Mouse (Mus musculus) MEL (cell line): ENCODE data around the gene Limch1. TPM values are rescaled to one million over a fixed set of nuclear protein-coding genes. Genes with fewer than 3 reads are reported as not detected.

Source experiments
- DNase-seq: peaks from one replicate; pipeline ENCODE4 v3.0.0; 2011; ENCODE audit warnings: low read depth, low spot score
- H3K27ac ChIP-seq: 2 replicates; pipeline ENCODE4 v1.5.1; 2012; ENCODE audit warnings: low read depth, mild to moderate bottlenecking, control low read depth, low read length, moderate library complexity; ENCODE audit not compliant: control insufficient read depth
- H3K27me3 ChIP-seq, 2 experiments: fragments of 150-350 bp in 1 of 2; sonication (generic) in 1 of 2; 2 replicates each; pipeline ENCODE4 v1.6.1; 2012; ENCODE audit warnings: low read length in 2 of 2, mild to moderate bottlenecking in 2 of 2, improper control_type of control experiment in 1 of 2, moderate library complexity in 1 of 2; ENCODE audit not compliant: insufficient read depth in 2 of 2, control insufficient read depth in 1 of 2
- H3K36me3 ChIP-seq, 2 experiments: 2 replicates each; pipeline ENCODE4 v1.6.1; 2012 to 2014; ENCODE audit warnings: low read length in 2 of 2, improper control_type of control experiment in 1 of 2, inconsistent platforms in 1 of 2, mild to moderate bottlenecking in 1 of 2; ENCODE audit not compliant: insufficient read depth in 2 of 2, control insufficient read depth in 1 of 2
- H3K4me1 ChIP-seq, 2 experiments: fragments of 150-350 bp in 1 of 2; sonication (generic) in 1 of 2; 2 replicates each; pipeline ENCODE4 v1.6.1; 2012; ENCODE audit warnings: low read length in 2 of 2, improper control_type of control experiment in 1 of 2, mild to moderate bottlenecking in 1 of 2; ENCODE audit not compliant: insufficient read depth in 2 of 2, control insufficient read depth in 1 of 2
- H3K4me3 ChIP-seq, 2 experiments: fragments of 150-350 bp in 1 of 2; sonication (generic) in 1 of 2; 2 replicates each; pipeline ENCODE4 v1.5.1; 2012; ENCODE audit warnings: low read depth in 2 of 2, low read length in 2 of 2, mild to moderate bottlenecking in 2 of 2, moderate library complexity in 2 of 2, control low read depth in 1 of 2, improper control_type of control experiment in 1 of 2; ENCODE audit not compliant: control insufficient read depth in 1 of 2, insufficient read depth in 1 of 2
- H3K79me2 ChIP-seq: 2 replicates; pipeline ENCODE4 v1.6.1; 2012; ENCODE audit warnings: mild to moderate bottlenecking, low read length, moderate library complexity; ENCODE audit not compliant: control insufficient read depth, poor library complexity, insufficient read depth
- H3K9ac ChIP-seq: 2 replicates; pipeline ENCODE4 v1.6.1; 2012; ENCODE audit warnings: low read depth, mild to moderate bottlenecking, control low read depth, low read length, moderate library complexity; ENCODE audit not compliant: control insufficient read depth, poor library complexity, severe bottlenecking
- H3K9me3 ChIP-seq: fragments of 150-350 bp; sonication (generic); replicated peaks from 2 replicates; pipeline ENCODE4 v1.6.1; 2012; ENCODE audit warnings: mild to moderate bottlenecking, low read length, improper control_type of control experiment, moderate library complexity; ENCODE audit not compliant: insufficient read depth
- CHD2 ChIP-seq: IDR thresholded peaks from 2 replicates; pipeline ENCODE4 v1.6.1; 2011; ENCODE audit warnings: low read length, improper control_type of control experiment
- CTCF ChIP-seq, 3 experiments: IDR thresholded peaks in 2 of 3; conservative IDR thresholded peaks in 1 of 3; 2 replicates each; pipeline ENCODE4 v1.5.1; 2011 to 2012; ENCODE audit warnings: low read length in 3 of 3, low read depth in 2 of 3, mild to moderate bottlenecking in 2 of 3, improper control_type of control experiment in 1 of 3, inconsistent platforms in 1 of 3, mixed read lengths in 1 of 3, moderate library complexity in 1 of 3; ENCODE audit not compliant: control insufficient read depth in 1 of 3, insufficient read depth in 1 of 3, poor library complexity in 1 of 3, severe bottlenecking in 1 of 3
- E2F4 ChIP-seq: IDR thresholded peaks from 2 replicates; pipeline ENCODE4 v1.6.1; 2011; ENCODE audit warnings: low read depth, low read length, improper control_type of control experiment, borderline replicate concordance
- EP300 ChIP-seq, 2 experiments: IDR thresholded peaks; 2 replicates each; pipeline ENCODE4 v1.6.1; 2011; ENCODE audit warnings: improper control_type of control experiment in 2 of 2, low read length in 2 of 2, low read depth in 1 of 2, mild to moderate bottlenecking in 1 of 2
- HCFC1 ChIP-seq: IDR thresholded peaks from 2 replicates; pipeline ENCODE4 v1.6.1; 2012; ENCODE audit warnings: low read depth, mild to moderate bottlenecking, inconsistent platforms, low read length, improper control_type of control experiment, moderate library complexity
- JUND ChIP-seq: IDR thresholded peaks from 2 replicates; pipeline ENCODE4 v1.6.1; 2011; ENCODE audit warnings: low read depth, mild to moderate bottlenecking, improper control_type of control experiment, low read length
- KAT2A ChIP-seq: conservative IDR thresholded peaks from 2 replicates; pipeline ENCODE4 v1.6.1; 2012; ENCODE audit warnings: low read depth, low read length, improper control_type of control experiment, inconsistent platforms
- MAX ChIP-seq: IDR thresholded peaks from 2 replicates; pipeline ENCODE4 v1.6.1; 2011; ENCODE audit warnings: low read length, improper control_type of control experiment
- MYC ChIP-seq: IDR thresholded peaks from 2 replicates; pipeline ENCODE4 v1.6.1; 2011; ENCODE audit warnings: low read depth, mild to moderate bottlenecking, low read length, improper control_type of control experiment, moderate library complexity
- NELFE ChIP-seq: IDR thresholded peaks from 2 replicates; pipeline ENCODE4 v1.6.1; 2011; ENCODE audit warnings: low read depth, low read length, improper control_type of control experiment
- POLR2A ChIP-seq, 2 experiments: IDR thresholded peaks; 2 replicates each; pipeline ENCODE4 v1.6.1; 2011 to 2012; ENCODE audit warnings: low read length in 2 of 2, mild to moderate bottlenecking in 2 of 2, control low read depth in 1 of 2, improper control_type of control experiment in 1 of 2, low read depth in 1 of 2, moderate library complexity in 1 of 2; ENCODE audit not compliant: control insufficient read depth in 1 of 2, insufficient read depth in 1 of 2, poor library complexity in 1 of 2
- POLR2AphosphoS2 ChIP-seq: IDR thresholded peaks from 2 replicates; pipeline ENCODE4 v1.6.1; 2011; ENCODE audit warnings: low read length, improper control_type of control experiment
- POLR2AphosphoS5 ChIP-seq: IDR thresholded peaks from 2 replicates; pipeline ENCODE4 v1.6.1; 2012; ENCODE audit warnings: low read depth, borderline replicate concordance, mild to moderate bottlenecking, inconsistent platforms, low read length, moderate library complexity, mixed read lengths
- RCOR1 ChIP-seq: IDR thresholded peaks from 2 replicates; pipeline ENCODE4 v1.6.1; 2012; ENCODE audit warnings: low read depth, mild to moderate bottlenecking, inconsistent platforms, low read length, improper control_type of control experiment
- SIN3A ChIP-seq: IDR thresholded peaks from 2 replicates; pipeline ENCODE4 v1.6.1; 2012; ENCODE audit warnings: low read length, improper control_type of control experiment, inconsistent platforms
- TAL1 ChIP-seq: IDR thresholded peaks from 2 replicates; pipeline ENCODE4 v1.6.1; 2012; ENCODE audit warnings: mild to moderate bottlenecking, inconsistent platforms, low read length, moderate library complexity, mixed read lengths
- TBP ChIP-seq: IDR thresholded peaks from 2 replicates; pipeline ENCODE4 v1.8.0; 2011; ENCODE audit warnings: low read depth, low read length, improper control_type of control experiment
- UBTF ChIP-seq: IDR thresholded peaks from 2 replicates; pipeline ENCODE4 v1.6.1; 2012; ENCODE audit warnings: low read depth, mild to moderate bottlenecking, inconsistent platforms, low read length, improper control_type of control experiment, moderate library complexity, borderline replicate concordance; ENCODE audit not compliant: insufficient read depth
- USF1 ChIP-seq: IDR thresholded peaks from 2 replicates; pipeline ENCODE4 v1.6.1; 2014; ENCODE audit warnings: low read depth, mild to moderate bottlenecking, inconsistent platforms, low read length, improper control_type of control experiment, moderate library complexity
- ZC3H11A ChIP-seq: IDR thresholded peaks from 2 replicates; pipeline ENCODE4 v1.6.1; 2012; ENCODE audit warnings: low read depth, mild to moderate bottlenecking, inconsistent platforms, low read length, improper control_type of control experiment
- ZNF384 ChIP-seq: IDR thresholded peaks from 2 replicates; pipeline ENCODE4 v1.6.1; 2012; ENCODE audit warnings: low read depth, mild to moderate bottlenecking, inconsistent platforms, low read length, improper control_type of control experiment
- polyA plus RNA-seq, 2 experiments: library from polyadenylated mRNA; stranded (reverse) in 1 of 2; unstranded in 1 of 2; fragments of >175 nt in 1 of 2; fragments of >200 nt in 1 of 2; gene quantifications; 2 replicates each; pipeline versions ENCODE4 v1.2.1 to v1.2.4; 2012; ENCODE audit warnings: low replicate concordance in 2 of 2, low read depth in 1 of 2; ENCODE audit not compliant: insufficient read length in 2 of 2, insufficient read depth in 1 of 2, missing spikeins in 1 of 2
- total RNA-seq: library from RNA; depleted of rRNA; stranded (reverse); fragments of 300-350 nt; gene quantifications from 2 replicates; pipeline ENCODE4 v1.2.3, GENCODE M21; 2012

Gene Limch1
- total and polyA plus RNA-seq, 3 experiments: not detected

DNA sequence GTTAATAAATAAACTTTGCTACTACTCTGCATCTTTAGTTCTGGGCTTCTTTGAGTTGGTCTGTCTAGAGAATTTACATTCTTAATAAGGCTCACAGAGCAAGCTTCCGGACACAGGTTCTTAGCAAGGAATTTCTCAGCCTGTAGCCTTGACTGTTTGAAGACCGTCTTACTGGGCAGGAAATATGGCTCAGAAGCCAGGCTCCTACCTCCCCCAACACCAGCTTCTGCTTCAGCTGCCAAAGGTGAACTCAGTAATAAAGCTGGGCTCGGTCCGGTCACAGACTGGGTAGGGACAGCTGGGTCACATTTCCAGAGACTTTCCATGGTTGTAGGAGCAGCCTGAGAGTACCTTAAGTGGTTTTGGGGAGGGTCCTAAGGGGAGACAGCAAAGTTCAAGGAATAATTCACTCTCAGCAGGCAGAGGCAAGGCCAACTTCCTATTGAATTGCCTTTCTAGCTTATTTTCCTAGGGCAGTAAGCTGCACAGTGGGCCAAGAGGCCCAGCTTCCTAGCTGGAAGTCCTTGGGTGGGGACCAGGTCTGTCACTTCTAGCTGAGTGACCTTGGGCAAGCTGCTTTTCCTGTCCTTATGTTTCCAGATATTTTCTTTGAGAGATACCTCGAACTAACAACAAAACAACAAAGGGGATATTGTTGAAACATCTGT is 3.0 kb downstream of the Limch1 start:
- H3K4me1 ChIP-seq: no peaks in the 10 kb centered on the region
- no peak overlapping the region for H3K9ac ChIP-seq
- H3K79me2 ChIP-seq: no peaks in the 10 kb centered on the region
- no peaks in the 10 kb centered on the region for H3K9me3 ChIP-seq
- H3K4me3 ChIP-seq: no peak overlapping the region
- DNase-seq: no peak
- H3K36me3 ChIP-seq: no peaks in the 10 kb centered on the region
- H3K27ac ChIP-seq: no peak overlapping the region
- no peaks in the 10 kb centered on the region for H3K27me3 ChIP-seq
- TF ChIP-seq ZNF384 (no peak), ZC3H11A (no peak), MAX (no peak), POLR2AphosphoS2 (no peak), UBTF (no peak), CHD2 (no peak), RCOR1 (no peak)

DNA sequence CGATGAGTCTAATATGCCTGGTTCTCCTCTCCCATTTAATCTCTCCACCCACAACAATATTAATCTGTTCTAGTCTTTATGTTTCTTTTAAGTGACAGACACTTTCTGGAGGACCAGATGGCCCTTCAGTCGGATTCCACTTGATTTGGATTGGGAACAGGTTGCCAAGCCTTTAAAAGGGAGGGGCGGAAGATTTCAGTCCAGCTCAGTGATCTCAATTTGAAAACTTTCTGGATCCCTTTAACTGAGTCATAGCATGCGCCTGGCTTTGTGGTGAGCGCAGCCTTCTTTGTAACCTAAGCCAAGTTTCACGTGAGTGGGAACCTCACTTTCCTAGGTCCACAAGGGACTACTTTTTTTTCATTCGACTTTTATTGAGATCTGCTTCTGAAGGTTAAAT is 5.0 kb downstream of the Limch1 start:
- no peak for DNase-seq
- Histone ChIP-seq H3K9ac (no peak overlapping the region), H3K9me3 (no peaks in the 10 kb centered on the region)

More for the DNA sequence above, 5.0 kb downstream of the Limch1 start:
- Histone ChIP-seq H3K27me3 (no peaks in the 10 kb centered on the region), H3K27ac (no peak overlapping the region), H3K79me2 (no peaks in the 10 kb centered on the region), H3K36me3 (no peaks in the 10 kb centered on the region), H3K4me1 (no peaks in the 10 kb centered on the region), H3K4me3 (no peak overlapping the region)
- no peak for TF ChIP-seq USF1
- no peak for TF ChIP-seq TAL1
- no peak for TF ChIP-seq POLR2AphosphoS2
- no peak for TF ChIP-seq JUND
- TF ChIP-seq POLR2A (IDR thresholded peaks at IDR 0.05; ENCODE audit: control insufficient read depth in 1 of 2, insufficient read depth in 1 of 2, low read depth in 1 of 2, low read length in 2 of 2, poor library complexity in 1 of 2): no peak
- TF ChIP-seq ZNF384: no peak
- no peak for TF ChIP-seq UBTF
- TF ChIP-seq EP300 (IDR thresholded peaks at IDR 0.05; ENCODE audit: low read depth in 1 of 2, low read length in 2 of 2): no peak
- TF ChIP-seq NELFE: no peak
- no peak for TF ChIP-seq SIN3A
- no peak for TF ChIP-seq E2F4
- TF ChIP-seq RCOR1: no peak
- no peak for TF ChIP-seq KAT2A
- no peak for TF ChIP-seq MYC
- no peak for TF ChIP-seq HCFC1
- no peak for TF ChIP-seq POLR2AphosphoS5
- no peak for TF ChIP-seq CTCF (IDR thresholded peaks at IDR 0.05 in 2 of 3, conservative IDR thresholded peaks at IDR 0.05 in 1 of 3; ENCODE audit: control insufficient read depth in 1 of 3, insufficient read depth in 1 of 3, low read depth in 2 of 3, low read length in 3 of 3, poor library complexity in 1 of 3, severe bottlenecking in 1 of 3)
- no peak for TF ChIP-seq TBP
